Comparison of ENCODE assay signal across 8 mouse cellular contexts in the genomic region with DNA sequence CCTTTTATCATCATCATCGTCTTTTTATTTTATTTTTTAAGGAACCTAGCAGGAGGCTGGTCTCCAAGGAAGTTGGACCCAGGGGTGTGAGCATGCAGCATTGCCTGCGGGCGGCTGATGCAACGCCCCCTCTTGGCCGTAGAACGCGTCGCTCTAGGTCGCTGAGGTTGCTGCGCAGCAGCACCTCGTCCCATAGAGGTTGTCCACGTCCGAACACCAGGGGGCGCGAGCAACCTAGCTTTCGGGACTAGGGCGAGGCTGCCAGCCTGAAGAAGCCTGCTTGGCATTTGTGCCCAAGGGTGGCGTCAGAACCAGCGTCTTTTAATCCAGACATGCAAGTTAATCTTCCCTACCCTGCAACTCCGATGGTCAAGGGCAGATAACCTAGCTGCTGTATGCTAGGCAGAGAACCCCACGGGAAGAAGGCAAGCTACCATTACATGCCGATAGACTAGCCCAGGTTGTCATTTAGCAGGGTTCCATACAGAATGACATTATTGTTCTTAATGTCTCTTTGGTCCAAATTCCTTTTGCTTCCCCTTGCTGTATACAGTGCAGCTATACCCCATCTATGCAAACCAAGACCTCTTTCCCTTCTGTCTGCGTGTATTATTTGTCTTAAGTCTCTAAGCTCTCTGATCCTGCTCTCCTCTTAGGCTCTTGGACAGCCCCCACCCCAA. TPM values are rescaled to one million over a fixed set of nuclear protein-coding genes. Genes with fewer than 3 reads are reported as not detected.
DNase-seq lines count a peak whose midpoint lies in the region; ATAC-seq and TF ChIP-seq lines count a peak whose summit lies in the region.

No protein-coding gene starts in this region.

- H3K27ac ChIP-seq in gastrocnemius, adult 2 months, result peak overlapping the region; percentile 74
- peak overlapping the region; percentile 15; the same call in 1 of the 2 replicates for H3K27ac ChIP-seq in hindbrain, embryonic 16.5 days (ENCODE audit: low read depth, low read length)

- intact Hi-C loops in gastrocnemius, adult 2 months (cut with DNase I), result loop anchor here (1.0 to 10.0 kb wide), 2 partner anchors 66 to 172 kb away; no protein-coding TSS in a partner anchor

- H3K4me1 ChIP-seq in hindbrain, embryonic 16.5 days (ENCODE audit: control insufficient read depth, insufficient read depth, low read depth, low read length), result peaks cover 7% of the 10 kb centered on the region

- H3K9ac ChIP-seq in hindbrain, embryonic 16.5 days (ENCODE audit: low read depth, low read length), result peak overlapping the region; percentile 47; the same call in 1 of the 2 replicates

- DNase-seq in ZHBTc4 (ENCODE audit: low read depth, low spot score), result peak; percentile 93
- peak; percentile 94 for DNase-seq in gastrocnemius, adult 2 months
- DNase-seq in left cerebral cortex, adult 11 months (ENCODE audit: low spot score), result peak; percentile 86
- DNase-seq in lung, postnatal 4 days, result peak; percentile 91 to 94
- DNase-seq in retina, postnatal 1 day, result peak; percentile 92
- peak; percentile 96 for DNase-seq in thymus, postnatal 4 days

- TF ChIP-seq CTCF in gastrocnemius, adult 2 months (IDR thresholded peaks at IDR 0.05), result peak; percentile 96; the same call in 1 of the 2 replicates

- peak overlapping the region; percentile 45 for H3K4me2 ChIP-seq in hindbrain, embryonic 16.5 days (ENCODE audit: low read length)

- peak; percentile 99 for ATAC-seq in common myeloid progenitor, adult 5-6 weeks (replicated peaks; ENCODE audit: low read depth, poor library complexity, severe bottlenecking)
- peak; percentile 86 for ATAC-seq in hindbrain, embryonic 16.5 days

- peak overlapping the region; percentile 57 for H3K4me3 ChIP-seq in gastrocnemius, adult 2 months
- 0 out of 2 replicates have a peak overlapping the region, but pooled peaks have one; percentile 8 for H3K4me3 ChIP-seq in hindbrain, embryonic 16.5 days (ENCODE audit: low read length)

- no peaks in the 10 kb centered on the region for H3K9me3 ChIP-seq in hindbrain, embryonic 16.5 days (ENCODE audit: control insufficient read depth, low read length)

- WGBS in hindbrain, embryonic 16.5 days, result 13% methylated on average over 23 of the region's 23 CpGs

- H3K36me3 ChIP-seq in hindbrain, embryonic 16.5 days (ENCODE audit: control insufficient read depth, insufficient read depth, low read length), result no peaks in the 10 kb centered on the region

- no peaks in the 10 kb centered on the region for H3K27me3 ChIP-seq in hindbrain, embryonic 16.5 days (replicated peaks; ENCODE audit: control insufficient read depth, insufficient read depth, low read length)

RNA-seq across cellular contexts. Expression of a gene that starts 31.1 kb away (rescaled TPM):
- under 0.01 TPM in 1 of 2 replicates, not detected in the other for total RNA-seq in common myeloid progenitor, adult 5-6 weeks (2017)
- under 1 TPM; 0.13 to 0.31 TPM for total RNA-seq in gastrocnemius, adult 2 months (2021)
- 0.78 and 0.80 TPM in 2 replicates for polyA plus RNA-seq in hindbrain, embryonic 16.5 days (2015; fragmentation: Nextera tagmentation; extraction: Ambion mirVana)

Comparison
In these comparisons a context has a peak if more than half of its experiments do, and no peak if none do; other contexts are left out.
1. Peak in every context shown above with its lines: DNase-seq, ATAC-seq, H3K4me3 ChIP-seq and H3K27ac ChIP-seq.